Mouse (Mus musculus) liver, embryonic 14.5 days (tissue): ENCODE results near the gene Fam187a. TPM values are rescaled to one million over a fixed set of nuclear protein-coding genes. Genes with fewer than 3 reads are reported as not detected.

Experiments
- ATAC-seq: fragments of 200-750 bp; cut with Nextera tagmentation; 2 replicates; pipeline ENCODE4 v1.8.0; 2017; ENCODE audit warnings: moderate number of reproducible peaks, mild to moderate bottlenecking, moderate library complexity; ENCODE audit not compliant: insufficient read depth
- DNase-seq, 3 experiments: peaks; one replicate each; pipeline ENCODE4 v3.0.0-alpha.2; 2012 to 2013; ENCODE audit warnings: low read depth in 3 of 3, low spot score in 3 of 3
- H3K27ac ChIP-seq: fragments of 300-500 bp; sonication (generic); 2 replicates; pipeline ENCODE4 v1.5.1; 2014; ENCODE audit warnings: moderate library complexity, mild to moderate bottlenecking, control low read depth, inconsistent platforms
- H3K27me3 ChIP-seq: fragments of 300-500 bp; sonication (generic); 2 replicates; pipeline ENCODE4 v1.6.1; 2014; ENCODE audit warnings: mild to moderate bottlenecking, low read length, moderate library complexity; ENCODE audit not compliant: control insufficient read depth, insufficient read depth
- H3K36me3 ChIP-seq: fragments of 300-500 bp; sonication (generic); replicated peaks from 2 replicates; pipeline ENCODE4 v1.6.1; 2014; ENCODE audit warnings: low read depth; ENCODE audit not compliant: control insufficient read depth, insufficient read depth
- H3K4me1 ChIP-seq, 2 experiments: fragments of 200-500 bp in 1 of 2; fragments of 300-500 bp in 1 of 2; sonication (generic) in 1 of 2; replicated peaks; 2 replicates each; pipeline ENCODE4 v1.6.1; 2012 to 2014; ENCODE audit warnings: antibody characterized with exemption in 1 of 2, inconsistent platforms in 1 of 2, low read length in 1 of 2; ENCODE audit not compliant: control insufficient read depth in 2 of 2, insufficient read depth in 2 of 2
- H3K4me2 ChIP-seq: fragments of 300-500 bp; sonication (generic); 2 replicates; pipeline ENCODE4 v1.6.1; 2014; ENCODE audit warnings: low read depth, mild to moderate bottlenecking, control low read depth, moderate library complexity
- H3K4me3 ChIP-seq, 2 experiments: fragments of 200-500 bp in 1 of 2; fragments of 300-500 bp in 1 of 2; sonication (generic) in 1 of 2; 2 replicates each; pipeline ENCODE4 v1.5.1; 2012 to 2014; ENCODE audit warnings: low read depth in 2 of 2, low read length in 2 of 2, mild to moderate bottlenecking in 2 of 2, control low read depth in 1 of 2, inconsistent platforms in 1 of 2, moderate library complexity in 1 of 2; ENCODE audit not compliant: insufficient read depth in 1 of 2
- H3K9ac ChIP-seq: fragments of 300-500 bp; sonication (generic); replicated peaks from 2 replicates; pipeline ENCODE4 v1.6.1; 2014; ENCODE audit warnings: mild to moderate bottlenecking, control low read depth, moderate library complexity
- H3K9me3 ChIP-seq: fragments of 300-500 bp; sonication (generic); 2 replicates; pipeline ENCODE4 v1.6.1; 2016; ENCODE audit warnings: low read length, mixed read lengths; ENCODE audit not compliant: control insufficient read depth
- CTCF ChIP-seq: IDR thresholded peaks from 2 replicates; pipeline ENCODE4 v1.5.1; 2016; ENCODE audit warnings: antibody characterized with exemption, low read depth, control low read depth
- EP300 ChIP-seq: IDR thresholded peaks from 2 replicates; pipeline ENCODE4 v1.6.1; 2016; ENCODE audit warnings: antibody characterized with exemption, low read depth
- WGBS: fragments of 180-500 bp; shearing (Covaris S2); extraction: QIAGEN DNeasy Blood & Tissue Kit; methylation state at CpG from one replicate; pipeline ENCODE4 v1.1.7; 2014; ENCODE audit not compliant: insufficient replicate concordance; 5-methylcytosine and 5-hydroxymethylcytosine counted together
- polyA plus RNA-seq, 2 experiments: library from polyadenylated mRNA; depleted of rRNA in 1 of 2; stranded (reverse) in 1 of 2; unstranded in 1 of 2; fragments of >200 nt; fragmentation: Nextera tagmentation in 1 of 2; extraction: Ambion mirVana in 1 of 2; gene quantifications; 2 replicates each; pipeline versions ENCODE4 v1.2.1 to v1.2.3; 2012 to 2014

Gene Fam187a
- polyA plus RNA-seq, 2 experiments, result 0.06 TPM; not detected in 1

- H3K4me3 ChIP-seq, result peak within 1 kb of the TSS; percentile 96 to 98
- peaks cover 18% of the 10 kb centered on the region for H3K36me3 ChIP-seq
- peak within 1 kb of the TSS; percentile 88 for H3K27ac ChIP-seq
- WGBS, result under 1% methylated on average over 62 of the region's 62 CpGs
- peaks cover 23% of the 10 kb centered on the region in 2 experiments for H3K4me1 ChIP-seq
- H3K9me3 ChIP-seq, result no peaks in the 10 kb centered on the region
- peak; percentile 90 to 92 (median 91) for DNase-seq
- H3K4me2 ChIP-seq, result peak within 1 kb of the TSS; percentile 86
- ATAC-seq, result peak; percentile 91
- peak within 1 kb of the TSS; percentile 93 for H3K9ac ChIP-seq
- H3K27me3 ChIP-seq, result no peaks in the 10 kb centered on the region; the same call in 1 of the 2 replicates
- TF ChIP-seq CTCF (no peak), EP300 (peak; percentile 84)
These were observed 4.2 kb upstream of the Fam187a start, which contains the start of the genes Eftud2 and Ccdc103 for GRCm38 (mm10) chr11:102880585-102881313. Gene Eftud2, minus strand, starts transcription at chr11:102880985. Gene Ccdc103, plus strand, starts transcription at chr11:102881204.

DNA sequence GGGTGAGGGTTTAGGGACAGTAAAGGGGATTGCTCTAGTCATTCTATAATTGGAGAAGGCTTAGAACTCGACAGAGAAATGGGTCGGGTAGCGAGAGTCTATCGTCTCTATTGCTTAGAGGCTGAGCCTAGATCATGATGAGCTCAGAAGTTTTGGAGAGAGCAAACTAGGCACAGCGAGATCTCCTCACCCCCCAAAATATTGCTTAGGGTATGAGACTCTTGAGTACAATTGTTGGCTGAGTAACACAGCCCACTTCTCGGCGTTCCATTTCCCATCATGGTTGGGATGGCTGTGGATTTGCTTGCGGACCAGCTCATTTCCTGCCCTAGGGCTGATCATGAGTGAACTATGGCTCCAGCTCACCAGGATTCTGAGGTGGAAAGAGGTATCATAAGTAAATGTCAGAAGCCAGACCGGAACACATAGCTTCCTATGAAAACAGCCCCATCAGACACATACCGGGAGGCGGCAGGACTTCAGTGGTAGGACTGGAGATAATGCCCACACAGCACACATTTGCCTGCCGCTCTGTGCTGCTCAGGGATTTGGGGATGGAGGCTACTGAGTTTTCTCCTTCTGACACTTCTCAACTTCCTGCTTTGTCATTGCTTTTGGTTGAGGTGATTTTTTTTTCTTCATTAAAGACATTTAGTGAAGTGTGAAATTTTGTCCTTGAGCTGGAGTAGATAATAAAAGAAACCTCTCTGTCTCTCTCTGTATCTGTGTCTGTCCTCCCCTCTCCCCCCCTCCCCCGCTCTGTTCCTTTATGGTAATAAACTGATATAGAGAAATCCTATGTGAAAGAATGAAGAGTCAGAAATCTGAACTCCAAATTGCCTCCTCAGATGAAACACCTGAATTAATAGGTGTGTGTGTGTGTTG lies 3.4 kb upstream of the Fam187a start:
- TF ChIP-seq EP300 (no peak), CTCF (no peak)
- ATAC-seq (peak; percentile 44), DNase-seq (no peak)
- 9% methylated on average over 13 of the region's 13 CpGs for WGBS
- H3K4me2 ChIP-seq, result peak overlapping the region; percentile 86
- H3K9ac ChIP-seq, result peak overlapping the region; percentile 80
- peak overlapping the region; percentile 75 to 96 for H3K4me3 ChIP-seq
- H3K36me3 ChIP-seq, result peaks cover 12% of the 10 kb centered on the region
- no peaks in the 10 kb centered on the region; the same call in 1 of the 2 replicates for H3K27me3 ChIP-seq
- peak overlapping the region; percentile 88 for H3K27ac ChIP-seq
- no peaks in the 10 kb centered on the region for H3K9me3 ChIP-seq
- peaks cover 23% of the 10 kb centered on the region in 2 experiments for H3K4me1 ChIP-seq

- Histone ChIP-seq H3K4me3 (no peak overlapping the region), H3K9me3 (no peaks in the 10 kb centered on the region), H3K9ac (no peak overlapping the region), H3K4me2 (no peak overlapping the region), H3K36me3 (no peaks in the 10 kb centered on the region), H3K27ac (no peak overlapping the region), H3K4me1 (peaks cover 15 to 19% of the 10 kb centered on the region in 2 experiments), H3K27me3 (no peaks in the 10 kb centered on the region; the same call in none of the 2 replicates)
- no peak for ATAC-seq
- no peak for DNase-seq
- 71% methylated on average over 5 of the region's 5 CpGs for WGBS
- no peak for TF ChIP-seq CTCF
- no peak for TF ChIP-seq EP300
These were observed 2.5 kb downstream of the Fam187a start for GRCm38 (mm10) chr11:102887433-102887832.

GRCm38 (mm10) chr11:102888135-102888534 lies 3.2 kb downstream of the Fam187a start:
- Histone ChIP-seq H3K36me3 (no peaks in the 10 kb centered on the region), H3K9me3 (no peaks in the 10 kb centered on the region), H3K9ac (no peak overlapping the region), H3K4me1 (peaks cover 19 to 25% of the 10 kb centered on the region in 2 experiments), H3K27me3 (no peaks in the 10 kb centered on the region; the same call in none of the 2 replicates), H3K4me2 (no peak overlapping the region), H3K4me3 (no peak overlapping the region), H3K27ac (no peak overlapping the region)
- ATAC-seq (no peak), DNase-seq (no peak)
- TF ChIP-seq CTCF, result no peak
- TF ChIP-seq EP300, result no peak
- WGBS, result 52% methylated on average over 3 of the region's 3 CpGs
